Mouse (Mus musculus): ENCODE measurements at regions not wholly inside any gene's neighbourhood (a gene's known extent, or its start where the extent isn't known, plus 50 kb on each side); places are given as distances from the start of the nearest gene placed in this dataset.

DNA sequence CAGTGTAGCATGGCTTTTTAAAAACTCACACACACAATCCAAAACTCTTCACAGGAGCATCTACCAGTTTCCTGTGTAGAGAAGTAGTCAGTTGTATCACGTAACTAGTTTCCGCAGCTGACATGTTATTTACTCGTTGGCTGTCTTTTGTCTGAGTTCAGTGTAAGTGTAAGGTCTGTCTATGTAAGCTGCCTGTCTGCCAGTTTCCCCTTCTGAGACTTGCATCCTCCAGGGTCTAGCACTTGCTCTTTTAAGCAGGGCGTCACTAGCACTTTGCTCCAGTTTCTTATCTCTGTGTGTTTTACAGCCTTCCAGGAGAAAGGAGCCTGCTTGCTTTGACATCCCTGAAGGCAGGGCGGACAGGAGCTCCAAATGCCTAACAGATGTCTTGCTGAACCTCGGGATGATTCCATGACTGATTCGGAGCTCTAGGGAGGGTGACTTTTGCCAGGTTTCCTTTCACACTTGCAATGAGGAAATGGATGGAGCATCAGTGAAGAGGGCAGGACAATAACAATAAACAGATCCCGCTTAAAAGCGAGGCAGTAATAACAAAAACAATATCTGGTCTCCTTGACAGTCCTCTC, 131.2 kb upstream of the Osr1 start:
- peak; percentile 88 for DNase-seq

DNA sequence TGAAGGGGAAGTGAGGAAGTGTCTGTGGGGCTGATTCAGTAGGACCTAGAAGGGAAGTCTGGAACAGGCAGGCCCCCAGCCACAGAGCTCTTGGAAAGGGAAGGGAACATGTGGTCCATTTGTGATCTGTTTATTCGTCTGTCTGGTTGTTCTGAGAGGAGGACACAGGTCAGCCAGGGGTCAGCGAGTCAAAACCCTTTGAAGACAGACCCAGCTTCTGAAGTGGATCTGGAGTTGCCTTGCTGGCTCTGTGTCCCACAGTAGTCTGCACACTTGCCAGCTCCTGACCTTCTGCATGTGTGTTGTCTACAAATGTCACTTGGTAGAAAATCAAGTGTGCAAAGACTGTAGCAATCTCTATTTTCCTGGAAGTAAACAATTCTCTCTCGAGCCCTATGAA, 119.3 kb upstream of the Osr1 start:
- DNase-seq, result peak; percentile 98

DNA sequence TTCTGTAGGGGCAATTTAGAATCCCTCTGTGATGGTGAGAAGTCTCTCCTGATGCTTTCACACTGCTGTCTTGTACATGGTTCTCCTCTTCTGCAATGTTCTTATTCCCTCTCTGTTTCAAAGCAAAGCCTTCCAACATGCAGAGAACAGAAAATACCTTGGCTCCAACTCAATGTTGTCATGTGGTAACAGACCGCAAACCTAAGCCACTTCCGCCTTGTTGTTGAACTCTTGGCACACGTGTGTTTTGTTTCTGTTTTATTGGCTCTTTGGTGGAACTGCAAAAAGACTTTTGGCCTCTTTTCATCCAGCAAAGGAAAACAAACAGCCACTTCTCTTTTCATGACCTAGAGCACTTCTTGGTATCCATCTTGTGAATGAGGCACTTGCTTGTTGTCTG, 109.7 kb upstream of the Osr1 start:
- peak; percentile 88 for DNase-seq

DNA sequence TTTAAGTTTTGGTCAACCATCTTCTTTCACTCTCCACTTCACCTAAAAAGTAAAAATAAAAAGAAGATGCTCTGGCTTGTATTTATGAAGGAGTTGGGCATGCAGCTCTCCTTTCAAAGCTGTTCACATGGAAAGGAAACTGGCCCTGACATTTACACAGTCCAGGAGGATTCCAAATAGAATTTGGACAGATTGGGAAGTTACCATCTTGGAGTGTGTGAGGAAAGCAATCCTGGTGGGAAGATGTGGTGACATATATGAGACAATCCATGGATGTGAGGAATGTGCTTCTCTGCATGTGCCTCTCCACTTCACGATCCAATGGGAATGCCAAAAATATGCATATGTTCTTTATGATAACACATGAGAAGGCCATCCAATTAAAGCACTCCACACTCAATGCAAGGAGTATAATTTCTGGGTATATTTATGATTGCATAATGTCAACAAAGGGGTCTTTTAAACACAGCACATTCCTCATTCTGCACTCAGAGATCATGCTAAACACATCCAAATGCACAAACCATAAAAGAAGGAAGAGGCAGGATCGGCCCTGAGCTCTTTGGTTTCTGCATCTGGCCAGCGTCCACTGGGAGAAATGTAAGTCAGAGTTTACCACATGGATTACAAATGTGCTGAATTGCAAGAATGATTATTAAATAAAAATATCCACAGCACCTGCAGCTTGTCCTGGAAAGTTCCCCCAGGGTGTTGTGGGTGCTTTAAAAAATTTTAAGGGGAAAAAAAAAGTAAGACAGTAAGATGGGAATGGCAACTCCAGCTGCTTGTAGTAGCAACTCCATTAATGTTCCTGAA, 100.1 kb upstream of the Osr1 start:
- DNase-seq, result peak; percentile 29

DNA sequence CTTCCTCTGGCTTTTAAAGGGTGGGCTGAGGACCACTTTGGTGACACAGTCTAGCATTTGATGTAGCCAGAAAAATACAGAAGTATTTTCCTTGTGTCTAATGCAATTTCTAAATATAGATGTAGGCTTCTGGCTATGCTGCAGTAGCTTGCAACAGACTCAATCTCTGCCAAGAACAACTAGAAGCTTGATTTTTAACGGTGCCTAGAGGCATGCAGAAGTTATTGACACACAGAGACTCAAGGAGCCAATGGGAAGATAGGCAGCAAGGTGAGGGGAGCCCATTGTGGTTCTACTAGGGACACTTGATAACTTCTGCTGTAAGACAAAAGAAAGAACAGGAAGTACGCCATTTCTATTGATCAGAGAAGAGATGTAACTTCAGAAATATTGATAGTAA, 94.1 kb upstream of the Osr1 start:
- peak; percentile 87 for DNase-seq

DNA sequence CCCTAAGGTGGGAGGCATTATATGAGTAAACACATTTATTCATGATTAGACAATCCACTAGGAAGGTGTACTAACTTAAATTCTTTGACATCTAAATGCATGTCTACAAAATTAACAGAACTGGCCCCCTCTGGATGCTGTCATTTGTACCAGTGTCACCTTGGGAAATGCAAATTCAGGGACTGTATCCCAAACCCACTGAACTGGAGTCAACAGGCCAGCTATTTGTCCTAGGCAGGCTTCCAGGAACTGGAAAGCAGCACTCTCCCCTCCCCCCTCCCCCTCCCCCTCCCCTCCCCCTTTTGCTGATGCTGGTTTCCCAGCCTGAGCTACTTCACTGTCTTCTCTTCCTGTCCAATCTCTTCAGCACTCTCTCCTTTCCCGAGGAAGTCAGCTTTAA, 91.7 kb upstream of the Osr1 start:
- peak; percentile 17 for DNase-seq

DNA sequence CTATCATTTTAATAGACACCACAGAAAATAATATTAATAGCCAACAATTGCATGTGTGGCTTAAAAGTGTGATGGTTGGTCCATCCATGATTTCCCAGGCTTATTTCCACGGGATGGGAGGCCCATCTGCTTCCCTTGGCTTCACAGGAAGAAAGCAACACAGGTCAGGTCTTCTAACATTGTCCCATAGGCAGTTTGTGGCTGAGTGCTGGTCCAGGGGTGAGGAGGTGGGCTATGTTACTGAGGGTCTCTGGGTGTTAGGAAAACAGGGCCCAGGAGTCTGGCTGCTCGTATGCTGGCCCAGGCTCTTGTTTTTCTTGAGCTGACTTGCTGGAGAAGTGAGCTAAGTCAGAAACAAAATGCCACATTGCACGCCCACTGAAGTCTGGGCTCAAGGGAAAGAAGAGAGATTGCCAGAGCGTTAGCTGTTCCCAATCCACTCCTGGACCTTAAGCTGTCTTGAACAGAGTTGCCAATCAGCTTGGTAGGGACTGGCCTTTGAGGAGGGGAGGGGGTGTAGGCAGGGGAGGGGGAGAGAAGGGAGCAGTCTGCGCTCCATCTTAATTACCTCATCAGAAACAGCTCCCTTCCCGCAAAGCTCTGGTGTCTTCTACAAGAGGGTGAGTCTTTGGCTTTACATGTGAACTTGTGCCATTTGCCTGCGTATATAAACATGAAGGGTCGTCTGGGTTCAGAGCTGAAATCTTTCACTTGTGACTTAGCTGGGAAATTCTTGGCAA, 82.1 kb upstream of the Osr1 start:
- peak; percentile 56 for DNase-seq

DNA sequence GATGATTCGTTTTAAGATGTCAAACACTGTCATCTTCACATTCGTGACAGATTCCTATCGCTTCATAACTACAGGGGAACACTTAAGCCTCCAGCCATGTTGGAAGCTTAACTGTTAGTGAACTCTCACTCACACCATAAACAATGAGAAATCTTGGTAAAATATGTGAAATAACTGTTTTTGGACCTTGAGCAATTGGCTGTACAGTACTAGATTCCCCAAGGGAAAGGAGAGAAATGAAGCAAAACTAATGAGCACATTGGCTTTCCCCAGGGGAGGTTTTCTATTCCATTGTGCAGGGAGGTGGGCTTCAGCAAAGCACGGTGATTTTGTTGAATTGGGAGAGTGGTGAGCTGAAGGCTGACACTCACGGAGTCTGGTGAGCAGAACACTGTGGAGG, 56.0 kb upstream of the Osr1 start:
- DNase-seq, result no peak

DNA sequence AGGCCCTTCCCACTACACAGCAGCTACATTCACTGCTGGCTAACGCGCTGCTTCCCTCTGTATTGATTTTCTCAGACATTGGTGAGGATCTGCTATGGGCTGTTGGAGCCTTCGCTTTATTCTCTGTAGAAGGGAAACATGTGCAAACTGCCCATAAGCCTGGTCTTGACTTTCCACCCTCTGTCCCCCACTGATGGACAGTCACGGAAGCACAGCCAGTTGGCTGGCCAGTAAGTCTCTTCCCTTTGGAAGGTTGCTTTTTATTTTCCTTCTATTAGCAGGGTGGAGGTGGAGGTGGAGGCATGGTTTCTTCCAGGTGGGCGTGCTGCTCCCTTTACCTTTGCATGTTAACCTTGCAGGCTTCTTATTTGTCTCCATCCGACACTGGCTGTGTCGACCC, 51.1 kb upstream of the Osr1 start:
- no peak for DNase-seq

DNA sequence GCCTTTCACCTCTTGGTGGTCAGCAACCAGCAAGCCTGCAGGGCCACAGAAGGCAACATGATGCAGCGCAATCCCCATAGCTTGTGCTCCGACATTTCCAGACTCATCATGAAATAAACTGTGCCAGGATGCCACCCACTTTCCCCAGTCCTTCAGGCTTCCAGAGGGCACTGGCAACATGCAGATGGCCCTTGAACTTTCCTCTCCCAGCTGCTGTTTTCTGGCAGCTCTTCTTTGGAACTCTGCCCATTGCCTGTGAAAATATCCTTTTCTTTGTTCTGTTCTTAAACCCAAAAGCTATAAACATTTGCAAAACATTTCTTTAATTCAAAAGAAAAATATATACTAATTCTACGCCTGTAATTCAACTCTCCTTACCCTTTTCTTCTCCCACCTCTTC, 50.6 kb upstream of the Osr1 start:
- DNase-seq, result no peak

All from heart, adult 11 months (tissue).